Mouse (Mus musculus) left cerebral cortex, adult 2 months (tissue): ENCODE data around the gene Zscan4-ps2. TPM values are rescaled to one million over a fixed set of nuclear protein-coding genes. Genes with fewer than 3 reads are reported as not detected.
"Not testable (repeated sequence)": the region's sequence is repeated elsewhere in the genome, so short reads cannot be mapped to it uniquely, and the experiment has no call there.

Source experiments
- DNase-seq, 2 experiments: peaks; one replicate each; pipeline ENCODE4 v3.0.0; 2021 to 2022; ENCODE audit warnings: low spot score in 2 of 2, mixed read lengths in 1 of 2; ENCODE audit errors: extremely low spot score in 1 of 2
- H3K27ac ChIP-seq: fragments of 200-600 bp; 2 replicates; pipeline ENCODE4 v1.8.1; 2022
- H3K4me3 ChIP-seq: fragments of 200-600 bp; 2 replicates; pipeline ENCODE4 v1.8.1; 2022
- intact Hi-C: fragments of 180-260 bp; cut with DNase I; formaldehyde crosslinking; loops from one replicate; pipeline ENCODE4 v1.15.1; 2025
- long read RNA-seq, 2 experiments: library from polyadenylated mRNA; stranded (forward); transcript quantifications; one replicate each; pipeline ENCODE4 v2.0.0; 2021; ENCODE audit warnings: borderline mapping rate in 2 of 2
- total RNA-seq, 2 experiments: library from RNA; stranded (reverse); gene quantifications; 2 replicates each; pipeline ENCODE4 v1.2.3; 2021

The Zscan4-ps2 gene
- not detected for total RNA-seq
- long read RNA-seq, experiment 1: 0 reads
- long read RNA-seq, experiment 2: 0 reads

DNA sequence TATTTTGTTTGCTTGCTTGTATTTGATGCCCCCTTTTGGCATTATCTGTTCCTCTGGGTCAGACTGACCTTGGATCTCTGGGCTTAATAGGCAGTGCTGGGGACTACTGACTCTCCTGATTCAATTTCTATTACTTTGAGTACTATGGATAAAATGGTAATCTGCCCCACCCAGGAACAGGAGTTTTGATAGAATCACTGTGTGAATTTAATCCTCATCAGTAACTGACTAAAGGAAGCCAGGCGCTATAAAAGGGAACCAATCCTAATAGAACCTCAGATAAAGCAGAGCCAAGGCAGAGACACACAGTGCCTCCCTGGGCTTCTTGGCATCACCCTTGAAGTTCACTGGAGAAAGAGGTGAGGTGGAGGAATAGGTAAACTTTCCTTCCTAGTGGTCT is at the start of gene Zscan4-ps2:
Gene Zscan4-ps2, plus strand, starts transcription at position 301 of the 400 bp plus-strand sequence.
- H3K27ac ChIP-seq, DNase-seq, intact Hi-C loops, H3K4me3 ChIP-seq: not testable (repeated sequence)

Other genes with a start within 250 kb of the Zscan4-ps2 start
- not detected for gene Zscan4e, start 203.6 kb upstream of the Zscan4-ps2 start, total RNA-seq
- not detected for gene Zscan4f, start 116.4 kb upstream of the Zscan4-ps2 start, total RNA-seq
- gene Zscan4-ps3, start 95.0 kb downstream of the Zscan4-ps2 start, total RNA-seq: not detected
- under 1 TPM in 1 of 2 experiments, not detected in 1; 0.05 TPM for gene Vmn1r72, start 165.8 kb downstream of the Zscan4-ps2 start, total RNA-seq
- not detected for gene Vmn1r73, start 216.0 kb downstream of the Zscan4-ps2 start, total RNA-seq